Mouse (Mus musculus): ENCODE results near the gene Crnn. TPM values are rescaled to one million over a fixed set of nuclear protein-coding genes. Genes with fewer than 3 reads are reported as not detected.

Crnn gene
- polyA plus RNA-seq, 1 experiment from 2014 or later: not detected

Other genes with a start within 250 kb of the Crnn start
- not detected in 2 replicates for gene Lce3a, start 218.6 kb upstream of the Crnn start, polyA plus RNA-seq (2016; fragmentation: Nextera tagmentation; extraction: Ambion mirVana)
- gene Lce3b, start 211.8 kb upstream of the Crnn start, polyA plus RNA-seq (2016; fragmentation: Nextera tagmentation; extraction: Ambion mirVana): not detected in 2 replicates
- not detected in 2 replicates for gene Lce3c, start 200.3 kb upstream of the Crnn start, polyA plus RNA-seq (2016; fragmentation: Nextera tagmentation; extraction: Ambion mirVana)
- gene Lce3d, start 187.4 kb upstream of the Crnn start, polyA plus RNA-seq (2016; fragmentation: Nextera tagmentation; extraction: Ambion mirVana): not detected in 2 replicates
- not detected in 2 replicates for gene Lce3e, start 177.7 kb upstream of the Crnn start, polyA plus RNA-seq (2016; fragmentation: Nextera tagmentation; extraction: Ambion mirVana)
- gene Lce3f, start 152.6 kb upstream of the Crnn start, polyA plus RNA-seq (2016; fragmentation: Nextera tagmentation; extraction: Ambion mirVana): not detected in 2 replicates
- not detected in 2 replicates for gene Crct1, start 129.1 kb upstream of the Crnn start, polyA plus RNA-seq (2016; fragmentation: Nextera tagmentation; extraction: Ambion mirVana)
- gene Lce1m, start 125.7 kb upstream of the Crnn start, polyA plus RNA-seq (2016; fragmentation: Nextera tagmentation; extraction: Ambion mirVana): not detected in 2 replicates
- not detected in 2 replicates for gene Gm4858, start 76.0 kb upstream of the Crnn start, polyA plus RNA-seq (2016; fragmentation: Nextera tagmentation; extraction: Ambion mirVana)
- not detected in 2 replicates for gene Flg2, start 52.5 kb downstream of the Crnn start, polyA plus RNA-seq (2016; fragmentation: Nextera tagmentation; extraction: Ambion mirVana)
- not detected in 2 replicates for gene Flg, start 128.7 kb downstream of the Crnn start, polyA plus RNA-seq (2016; fragmentation: Nextera tagmentation; extraction: Ambion mirVana)
- not detected in 2 replicates for gene Hrnr, start 175.0 kb downstream of the Crnn start, polyA plus RNA-seq (2016; fragmentation: Nextera tagmentation; extraction: Ambion mirVana)
- gene Rptn, start 248.9 kb downstream of the Crnn start, polyA plus RNA-seq (2016; fragmentation: Nextera tagmentation; extraction: Ambion mirVana): not detected in 2 replicates

Measured in heart, embryonic 10.5 days (tissue).